Mouse (Mus musculus): ENCODE results near the gene Iffo2. TPM values are rescaled to one million over a fixed set of nuclear protein-coding genes. Genes with fewer than 3 reads are reported as not detected.
"Not testable (repeated sequence)": the region's sequence is repeated elsewhere in the genome, so short reads cannot be mapped to it uniquely, and the experiment has no call there.

Gene Iffo2
- 3.5 and 3.8 TPM in 2 replicates for polyA plus RNA-seq (2015; fragmentation: Nextera tagmentation; extraction: Ambion mirVana)

GRCm38 (mm10) chr4:139530248-139530647 lies at the start of gene Iffo2:
Gene Iffo2, plus strand, starts transcription at chr4:139530548.
- not testable (repeated sequence) for H3K9ac ChIP-seq (ENCODE audit: low read depth, low read length); ATAC-seq; H3K27ac ChIP-seq (ENCODE audit: low read length); H3K36me3 ChIP-seq (ENCODE audit: control insufficient read depth, insufficient read depth, low read length); H3K4me2 ChIP-seq (ENCODE audit: low read length); H3K4me1 ChIP-seq (ENCODE audit: control insufficient read depth, insufficient read depth, low read length); H3K27me3 ChIP-seq (ENCODE audit: control insufficient read depth, insufficient read depth, low read depth, low read length); H3K9me3 ChIP-seq (replicated peaks; ENCODE audit: control insufficient read depth, low read length, poor library complexity, severe bottlenecking); H3K4me3 ChIP-seq (ENCODE audit: low read depth, low read length)
- 85% methylated on average over 5 of the region's 5 CpGs for WGBS

DNA sequence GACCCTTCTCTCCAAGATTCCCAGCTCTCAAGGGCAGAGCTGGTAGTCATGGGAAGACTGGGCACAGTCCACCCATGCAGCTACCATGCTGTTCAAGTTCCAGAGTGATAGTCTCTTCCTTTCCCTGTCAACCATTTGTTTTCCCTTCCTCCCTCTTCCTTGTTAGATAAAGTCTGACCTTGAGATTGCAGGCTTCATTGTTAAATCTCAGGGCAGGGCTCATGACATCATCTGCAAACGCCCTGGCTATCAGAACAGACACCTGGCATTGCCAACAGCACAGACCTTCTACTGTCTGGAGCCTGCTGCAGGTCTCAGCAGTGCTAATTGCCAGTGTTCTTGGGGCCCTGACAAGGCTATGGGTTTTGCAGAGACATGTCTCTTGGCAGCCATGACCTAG lies 48.9 kb upstream of the Iffo2 start:
- 82% methylated on average over 1 of the region's 1 CpGs for WGBS
- no peak overlapping the region for H3K27ac ChIP-seq (ENCODE audit: low read length)
- no peak overlapping the region for H3K4me3 ChIP-seq (ENCODE audit: low read depth, low read length)
- no peaks in the 10 kb centered on the region for H3K4me1 ChIP-seq (ENCODE audit: control insufficient read depth, insufficient read depth, low read length)
- H3K9ac ChIP-seq (ENCODE audit: low read depth, low read length), result no peak overlapping the region
- H3K9me3 ChIP-seq (replicated peaks; ENCODE audit: control insufficient read depth, low read length, poor library complexity, severe bottlenecking), result no peaks in the 10 kb centered on the region
- no peaks in the 10 kb centered on the region for H3K27me3 ChIP-seq (ENCODE audit: control insufficient read depth, insufficient read depth, low read depth, low read length)
- no peak overlapping the region for H3K4me2 ChIP-seq (ENCODE audit: low read length)
- H3K36me3 ChIP-seq (ENCODE audit: control insufficient read depth, insufficient read depth, low read length), result peaks cover 62% of the 10 kb centered on the region
- no peak for ATAC-seq

- no peak overlapping the region for H3K9ac ChIP-seq (ENCODE audit: low read depth, low read length)
- ATAC-seq, result no peak
- H3K27ac ChIP-seq (ENCODE audit: low read length), result no peak overlapping the region
- H3K4me3 ChIP-seq (ENCODE audit: low read depth, low read length), result no peak overlapping the region
- H3K9me3 ChIP-seq (replicated peaks; ENCODE audit: control insufficient read depth, low read length, poor library complexity, severe bottlenecking), result no peaks in the 10 kb centered on the region
- H3K4me1 ChIP-seq (ENCODE audit: control insufficient read depth, insufficient read depth, low read length), result no peaks in the 10 kb centered on the region
- no peaks in the 10 kb centered on the region for H3K27me3 ChIP-seq (ENCODE audit: control insufficient read depth, insufficient read depth, low read depth, low read length)
- H3K36me3 ChIP-seq (ENCODE audit: control insufficient read depth, insufficient read depth, low read length), result peaks cover 58% of the 10 kb centered on the region
- WGBS, result 91% methylated on average over 8 of the region's 8 CpGs
- no peak overlapping the region for H3K4me2 ChIP-seq (ENCODE audit: low read length)
Measured at GRCm38 (mm10) chr4:139483461-139484105, 46.8 kb upstream of the Iffo2 start.

DNA sequence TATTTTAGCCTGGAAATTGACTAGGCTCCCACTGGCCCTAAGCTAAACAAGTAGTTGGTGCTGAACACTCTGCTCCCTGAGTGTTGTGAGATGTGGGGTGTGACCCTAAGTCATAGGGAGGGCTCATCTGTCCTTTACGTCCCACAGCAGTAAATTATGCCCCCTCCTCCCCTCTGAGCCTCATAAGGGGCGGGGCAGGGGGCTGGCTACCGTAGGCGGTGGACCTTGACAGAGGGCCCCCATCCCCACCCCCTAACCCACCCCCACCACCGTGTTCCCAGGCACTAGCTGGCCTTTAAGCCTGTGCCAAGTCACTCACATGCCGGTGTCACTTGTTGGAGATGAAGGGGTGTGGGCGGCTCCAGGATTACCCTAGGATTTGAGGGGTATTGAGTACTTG lies 45.9 kb upstream of the Iffo2 start:
- no peaks in the 10 kb centered on the region for H3K4me1 ChIP-seq (ENCODE audit: control insufficient read depth, insufficient read depth, low read length)
- peaks cover 53% of the 10 kb centered on the region for H3K36me3 ChIP-seq (ENCODE audit: control insufficient read depth, insufficient read depth, low read length)
- H3K27me3 ChIP-seq (ENCODE audit: control insufficient read depth, insufficient read depth, low read depth, low read length), result no peaks in the 10 kb centered on the region
- no peak overlapping the region for H3K9ac ChIP-seq (ENCODE audit: low read depth, low read length)
- ATAC-seq, result no peak
- no peaks in the 10 kb centered on the region for H3K9me3 ChIP-seq (replicated peaks; ENCODE audit: control insufficient read depth, low read length, poor library complexity, severe bottlenecking)
- 75% methylated on average over 7 of the region's 7 CpGs for WGBS
- H3K27ac ChIP-seq (ENCODE audit: low read length), result no peak overlapping the region
- H3K4me3 ChIP-seq (ENCODE audit: low read depth, low read length), result no peak overlapping the region
- H3K4me2 ChIP-seq (ENCODE audit: low read length), result no peak overlapping the region

DNA sequence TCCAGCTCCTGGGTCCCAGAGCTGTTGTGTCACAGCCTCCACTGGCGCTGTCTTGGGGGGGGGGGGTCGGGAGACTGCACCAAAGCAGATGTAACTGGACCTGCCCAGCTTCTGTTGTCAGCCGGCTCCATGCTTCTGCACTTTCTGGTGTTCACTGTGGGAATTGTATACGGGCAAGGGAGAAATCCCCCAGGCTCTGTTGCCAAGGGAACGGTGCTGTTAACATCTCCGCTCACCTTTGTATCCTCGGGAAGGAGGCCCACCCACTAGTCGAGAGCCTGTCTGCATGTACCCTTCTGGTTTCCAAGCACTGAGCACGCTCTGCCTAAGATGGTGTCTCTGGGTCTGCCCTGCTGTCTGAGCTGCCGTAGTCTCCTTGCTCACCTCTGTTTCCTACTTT lies 43.3 kb upstream of the Iffo2 start:
- Histone ChIP-seq H3K4me2 (ENCODE audit: low read length) (no peak overlapping the region), H3K4me3 (ENCODE audit: low read depth, low read length) (no peak overlapping the region), H3K4me1 (ENCODE audit: control insufficient read depth, insufficient read depth, low read length) (no peaks in the 10 kb centered on the region), H3K27ac (ENCODE audit: low read length) (no peak overlapping the region; the same call in 1 of the 2 replicates), H3K9ac (ENCODE audit: low read depth, low read length) (no peak overlapping the region), H3K27me3 (ENCODE audit: control insufficient read depth, insufficient read depth, low read depth, low read length) (no peaks in the 10 kb centered on the region), H3K9me3 (replicated peaks; ENCODE audit: control insufficient read depth, low read length, poor library complexity, severe bottlenecking) (no peaks in the 10 kb centered on the region), H3K36me3 (ENCODE audit: control insufficient read depth, insufficient read depth, low read length) (peaks cover 40% of the 10 kb centered on the region)
- WGBS, result 27% methylated on average over 10 of the region's 10 CpGs
- 0 out of 2 replicates have a peak, but pooled peaks have one; percentile 40 for ATAC-seq

DNA sequence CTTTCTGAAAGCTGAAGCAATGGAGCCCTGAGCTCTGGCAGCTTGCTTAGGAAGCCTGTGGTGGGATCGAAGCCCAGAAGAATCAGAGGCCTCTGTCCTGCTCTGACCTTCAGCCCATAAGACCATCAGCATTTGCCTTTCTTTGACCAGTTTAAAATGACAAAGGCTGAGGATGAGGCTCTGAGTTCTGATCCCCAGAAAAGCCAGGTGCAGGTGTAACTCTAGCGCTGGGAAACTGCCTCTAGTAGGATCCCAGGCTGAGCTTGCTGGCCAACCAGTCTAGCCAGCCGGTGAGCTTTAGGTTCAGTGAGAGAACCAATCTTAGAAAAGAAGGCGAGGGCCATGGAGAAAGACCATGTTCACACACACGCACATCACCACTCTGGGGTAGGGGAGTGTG lies 42.0 kb upstream of the Iffo2 start:
- Histone ChIP-seq H3K4me3 (ENCODE audit: low read depth, low read length) (no peak overlapping the region), H3K27me3 (ENCODE audit: control insufficient read depth, insufficient read depth, low read depth, low read length) (no peaks in the 10 kb centered on the region), H3K36me3 (ENCODE audit: control insufficient read depth, insufficient read depth, low read length) (peaks cover 31% of the 10 kb centered on the region), H3K9ac (ENCODE audit: low read depth, low read length) (no peak overlapping the region), H3K4me1 (ENCODE audit: control insufficient read depth, insufficient read depth, low read length) (no peaks in the 10 kb centered on the region), H3K4me2 (ENCODE audit: low read length) (no peak overlapping the region), H3K27ac (ENCODE audit: low read length) (no peak overlapping the region), H3K9me3 (replicated peaks; ENCODE audit: control insufficient read depth, low read length, poor library complexity, severe bottlenecking) (no peaks in the 10 kb centered on the region)
- no peak for ATAC-seq
- 94% methylated on average over 5 of the region's 5 CpGs for WGBS

- ATAC-seq, result no peak
- Histone ChIP-seq H3K9ac (ENCODE audit: low read depth, low read length) (no peak overlapping the region), H3K4me1 (ENCODE audit: control insufficient read depth, insufficient read depth, low read length) (no peaks in the 10 kb centered on the region), H3K4me2 (ENCODE audit: low read length) (no peak overlapping the region), H3K9me3 (replicated peaks; ENCODE audit: control insufficient read depth, low read length, poor library complexity, severe bottlenecking) (no peaks in the 10 kb centered on the region), H3K27me3 (ENCODE audit: control insufficient read depth, insufficient read depth, low read depth, low read length) (no peaks in the 10 kb centered on the region), H3K27ac (ENCODE audit: low read length) (no peak overlapping the region), H3K36me3 (ENCODE audit: control insufficient read depth, insufficient read depth, low read length) (peaks cover 25% of the 10 kb centered on the region), H3K4me3 (ENCODE audit: low read depth, low read length) (no peak overlapping the region)
- 79% methylated on average over 1 of the region's 1 CpGs for WGBS
Measured at GRCm38 (mm10) chr4:139489946-139490345, 40.4 kb upstream of the Iffo2 start.

DNA sequence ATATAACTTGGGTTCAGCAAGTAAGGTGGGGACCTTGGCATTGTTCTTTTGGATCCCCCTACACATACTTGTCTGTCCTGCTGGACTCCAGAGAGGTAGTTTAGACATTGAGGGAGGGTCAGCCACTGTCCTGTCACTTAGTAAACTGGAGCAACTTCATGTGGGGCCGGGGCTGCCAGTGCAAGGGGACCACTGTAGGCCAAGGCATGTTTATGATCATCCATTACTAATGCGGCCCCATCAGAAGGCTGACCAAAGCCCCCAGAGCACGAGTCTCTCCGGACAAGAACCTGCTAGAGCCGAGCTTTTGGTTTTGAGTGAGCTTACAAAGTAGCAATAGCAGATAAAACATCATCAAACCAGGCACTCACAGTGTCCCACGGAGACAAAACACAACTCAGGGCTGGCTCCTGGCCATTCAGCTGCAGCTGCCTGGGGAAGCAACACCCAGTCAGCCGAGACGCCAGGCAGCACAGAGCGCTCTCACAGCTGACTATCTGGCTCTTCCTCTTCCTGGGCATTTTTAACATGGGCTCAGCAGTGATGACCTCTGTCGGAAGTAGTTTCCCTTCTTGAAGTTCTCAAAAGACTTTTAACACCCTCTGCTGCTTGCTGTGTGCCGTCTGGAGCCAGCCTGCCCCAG lies 39.8 kb upstream of the Iffo2 start:
- Histone ChIP-seq H3K9me3 (replicated peaks; ENCODE audit: control insufficient read depth, low read length, poor library complexity, severe bottlenecking) (no peaks in the 10 kb centered on the region), H3K4me3 (ENCODE audit: low read depth, low read length) (no peak overlapping the region), H3K4me1 (ENCODE audit: control insufficient read depth, insufficient read depth, low read length) (no peaks in the 10 kb centered on the region), H3K27me3 (ENCODE audit: control insufficient read depth, insufficient read depth, low read depth, low read length) (no peaks in the 10 kb centered on the region), H3K9ac (ENCODE audit: low read depth, low read length) (no peak overlapping the region), H3K4me2 (ENCODE audit: low read length) (no peak overlapping the region), H3K27ac (ENCODE audit: low read length) (0 out of 2 replicates have a peak overlapping the region, but pooled peaks have one; percentile 44), H3K36me3 (ENCODE audit: control insufficient read depth, insufficient read depth, low read length) (peaks cover 20% of the 10 kb centered on the region)
- no peak for ATAC-seq
- WGBS, result 85% methylated on average over 11 of the region's 11 CpGs

DNA sequence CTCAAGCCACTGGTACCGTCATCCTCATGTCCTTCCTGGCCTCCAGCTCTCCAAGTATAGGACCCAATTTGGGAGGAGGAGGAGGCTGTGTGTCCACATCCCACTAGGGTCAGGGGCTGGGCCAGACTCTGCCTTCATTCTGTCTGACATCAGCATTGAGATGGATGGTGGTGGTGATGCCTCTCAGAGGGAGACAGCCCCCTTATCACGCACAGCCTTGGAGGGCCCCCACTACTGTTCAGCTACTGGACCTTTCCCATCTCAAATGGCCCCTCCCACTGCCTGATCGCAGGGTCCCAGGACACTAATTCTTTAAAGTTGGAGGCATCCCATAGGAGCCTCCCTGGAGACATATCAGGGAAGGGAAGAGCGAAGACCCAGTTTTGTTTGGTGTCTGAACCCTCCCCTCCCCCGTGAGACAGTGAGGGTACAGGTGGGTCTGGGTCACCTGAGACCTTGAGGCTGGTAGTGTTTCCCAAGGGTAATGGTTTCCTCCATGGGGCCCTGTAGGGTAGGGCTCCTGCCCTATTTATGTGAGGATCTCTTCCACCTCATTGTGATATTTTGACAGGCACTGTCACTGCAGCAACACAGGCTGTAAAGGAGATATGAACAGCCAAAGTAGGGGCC lies 38.7 kb upstream of the Iffo2 start:
- Histone ChIP-seq H3K4me2 (ENCODE audit: low read length) (no peak overlapping the region), H3K4me1 (ENCODE audit: control insufficient read depth, insufficient read depth, low read length) (no peaks in the 10 kb centered on the region), H3K9me3 (replicated peaks; ENCODE audit: control insufficient read depth, low read length, poor library complexity, severe bottlenecking) (no peaks in the 10 kb centered on the region), H3K9ac (ENCODE audit: low read depth, low read length) (no peak overlapping the region), H3K36me3 (ENCODE audit: control insufficient read depth, insufficient read depth, low read length) (peaks cover 14% of the 10 kb centered on the region), H3K27ac (ENCODE audit: low read length) (no peak overlapping the region), H3K27me3 (ENCODE audit: control insufficient read depth, insufficient read depth, low read depth, low read length) (no peaks in the 10 kb centered on the region), H3K4me3 (ENCODE audit: low read depth, low read length) (no peak overlapping the region)
- 94% methylated on average over 5 of the region's 5 CpGs for WGBS
- no peak for ATAC-seq

All from midbrain, embryonic 16.5 days (tissue).